ENCODE assay signal across 16 mouse cellular contexts in genomic region chr9:65237616-65238015, GRCm38 (mm10). TPM values are rescaled to one million over a fixed set of nuclear protein-coding genes. Genes with fewer than 3 reads are reported as not detected.
A peak's percentile ranks its signal among the peaks of the same experiment; 100 is the strongest.
DNase-seq lines count a peak whose midpoint lies in the region; ATAC-seq and TF ChIP-seq lines count a peak whose summit lies in the region.
"Had no signal": no experiment of that assay in that cellular context is flagged by ENCODE, and none has a peak within 500 bp of the region (broad histone marks: within the 10 kb centered on the region; RNA-seq: fewer than 3 reads in every experiment).

No protein-coding gene starts in this region.

- DNase-seq in gastrocnemius, postnatal 25 days, result peak; percentile 26
- no peak for DNase-seq in gastrocnemius, postnatal 10 days
- no peak for DNase-seq in testis, postnatal 10 days (ENCODE audit: low spot score)
- no peak for DNase-seq in left cerebral cortex, adult 2 months (ENCODE audit: extremely low spot score in 1 of 2, low spot score in 2 of 2)
- DNase-seq: cerebellum, adult 18-20 months; gastrocnemius, postnatal 36 days had no signal

- no peaks in the 10 kb centered on the region for H3K36me3 ChIP-seq in testis, adult 2 months (ENCODE audit: control insufficient read depth, insufficient read depth, low read length)
- H3K36me3 ChIP-seq in lung, embryonic 15.5 days, result no peaks in the 10 kb centered on the region
- H3K36me3 ChIP-seq in stomach, embryonic 14.5 days (ENCODE audit: control insufficient read depth, insufficient read depth, low read length), result no peaks in the 10 kb centered on the region
- H3K36me3 ChIP-seq in kidney, embryonic 16.5 days (ENCODE audit: insufficient read depth, low read length), result no peaks in the 10 kb centered on the region

- no peak overlapping the region for H3K9ac ChIP-seq in lung, embryonic 15.5 days
- H3K9ac ChIP-seq in stomach, embryonic 14.5 days (replicated peaks; ENCODE audit: low read depth, low read length), result no peak overlapping the region
- no peak overlapping the region for H3K9ac ChIP-seq in kidney, embryonic 16.5 days (replicated peaks; ENCODE audit: low read length)
- H3K9ac ChIP-seq: heart, embryonic 13.5 days; liver, embryonic 12.5 days had no signal

- peak overlapping the region; percentile 27; the same call in 1 of the 2 replicates for H3K4me2 ChIP-seq in lung, embryonic 15.5 days
- no peak overlapping the region for H3K4me2 ChIP-seq in stomach, embryonic 14.5 days (replicated peaks; ENCODE audit: low read depth, low read length)
- no peak overlapping the region for H3K4me2 ChIP-seq in kidney, embryonic 16.5 days (replicated peaks; ENCODE audit: low read depth, low read length)
- H3K4me2 ChIP-seq: heart, embryonic 13.5 days; liver, embryonic 12.5 days had no signal

- no peaks in the 10 kb centered on the region for H3K27me3 ChIP-seq in testis, adult 2 months (ENCODE audit: control insufficient read depth, insufficient read depth, low read length)
- H3K27me3 ChIP-seq in lung, embryonic 15.5 days, result no peaks in the 10 kb centered on the region
- no peaks in the 10 kb centered on the region for H3K27me3 ChIP-seq in stomach, embryonic 14.5 days (ENCODE audit: control insufficient read depth, insufficient read depth, low read length)
- H3K27me3 ChIP-seq in kidney, embryonic 16.5 days (ENCODE audit: insufficient read depth, low read length), result no peaks in the 10 kb centered on the region
- H3K27me3 ChIP-seq: heart, embryonic 13.5 days; liver, embryonic 12.5 days had no signal

- no peaks in the 10 kb centered on the region for H3K9me3 ChIP-seq in lung, embryonic 15.5 days
- no peaks in the 10 kb centered on the region for H3K9me3 ChIP-seq in stomach, embryonic 14.5 days (ENCODE audit: control insufficient read depth, low read depth, low read length)
- H3K9me3 ChIP-seq in kidney, embryonic 16.5 days (ENCODE audit: low read length), result no peaks in the 10 kb centered on the region
- H3K9me3 ChIP-seq: forebrain, embryonic 10.5 days; heart, embryonic 13.5 days; liver, embryonic 12.5 days had no signal

- no peak for TF ChIP-seq CTCF in testis, adult 2 months (IDR thresholded peaks at IDR 0.05; ENCODE audit: control insufficient read depth, insufficient read depth, insufficient replicate concordance, low read depth, low read length)
- no peak for TF ChIP-seq CTCF in left cerebral cortex, adult 2 months (IDR thresholded peaks at IDR 0.05)

- no peak; the same call in 1 of the 2 replicates for ATAC-seq in lung, embryonic 15.5 days (ENCODE audit: borderline replicate concordance, extremely low read depth, low FRiP score, low TSS enrichment)
- no peak for ATAC-seq in stomach, embryonic 14.5 days (ENCODE audit: insufficient number of reproducible peaks, insufficient read depth, low FRiP score, low read depth)
- ATAC-seq in kidney, embryonic 16.5 days (ENCODE audit: low FRiP score, low TSS enrichment), result no peak
- ATAC-seq: activated CD4-positive, CD25-positive, alpha-beta regulatory T cell, adult 4 months; hindbrain, postnatal 0 days; liver, embryonic 12.5 days had no signal

- 47% methylated on average over 11 of the region's 11 CpGs for WGBS in lung, embryonic 15.5 days
- WGBS in stomach, embryonic 14.5 days, result 50% methylated on average over 11 of the region's 11 CpGs
- 63% methylated on average over 11 of the region's 11 CpGs for WGBS in kidney, embryonic 16.5 days

- no peaks in the 10 kb centered on the region for H3K4me1 ChIP-seq in testis, adult 2 months (ENCODE audit: control insufficient read depth, insufficient read depth, low read length)
- peaks cover 15% of the 10 kb centered on the region for H3K4me1 ChIP-seq in lung, embryonic 15.5 days
- H3K4me1 ChIP-seq in stomach, embryonic 14.5 days (ENCODE audit: control insufficient read depth, insufficient read depth, low read length), result peaks cover 10% of the 10 kb centered on the region
- H3K4me1 ChIP-seq in kidney, embryonic 16.5 days (ENCODE audit: insufficient read depth, low read length), result peaks cover 10% of the 10 kb centered on the region
- H3K4me1 ChIP-seq: heart, embryonic 13.5 days had no signal

- H3K27ac ChIP-seq in testis, adult 2 months (ENCODE audit: control insufficient read depth, insufficient read depth, low read depth, low read length), result peak overlapping the region; percentile 41
- peak overlapping the region; percentile 64 for H3K27ac ChIP-seq in lung, embryonic 15.5 days
- H3K27ac ChIP-seq in stomach, embryonic 14.5 days (ENCODE audit: low read length), result peak overlapping the region; percentile 15; the same call in 1 of the 2 replicates
- no peak overlapping the region for H3K27ac ChIP-seq in left cerebral cortex, adult 2 months
- H3K27ac ChIP-seq in kidney, embryonic 16.5 days (ENCODE audit: low read length), result no peak overlapping the region
- H3K27ac ChIP-seq: forebrain, embryonic 10.5 days; heart, embryonic 13.5 days; hindbrain, postnatal 0 days; liver, embryonic 12.5 days had no signal

- no peak overlapping the region for H3K4me3 ChIP-seq in testis, adult 2 months (ENCODE audit: control insufficient read depth, low read depth, low read length)
- H3K4me3 ChIP-seq in lung, embryonic 15.5 days, result no peak overlapping the region
- H3K4me3 ChIP-seq in stomach, embryonic 14.5 days (ENCODE audit: low read depth, low read length), result no peak overlapping the region
- H3K4me3 ChIP-seq in left cerebral cortex, adult 2 months, result no peak overlapping the region
- no peak overlapping the region for H3K4me3 ChIP-seq in kidney, embryonic 16.5 days (ENCODE audit: low read length)
- H3K4me3 ChIP-seq: forebrain, embryonic 10.5 days; heart, embryonic 13.5 days; liver, embryonic 12.5 days had no signal

- no peak for TF ChIP-seq POLR2A in testis, adult 2 months (IDR thresholded peaks at IDR 0.05; ENCODE audit: control insufficient read depth, low read depth, low read length)

- intact Hi-C loops in left cerebral cortex, adult 2 months (cut with DNase I), result no loop called here

RNA-seq across cellular contexts. Expression of gene Cilp, which starts 27.4 kb away (rescaled TPM):
- total RNA-seq in gastrocnemius, postnatal 25 days (2021), result 100 to 1,000 TPM in 1 of 2 experiments, 10 to 100 TPM in 1; 28.8 to 105 TPM
- 100 to 1,000 TPM; 101 to 103 TPM for total RNA-seq in gastrocnemius, postnatal 10 days (2021)
- polyA plus RNA-seq in testis, adult 2 months (2012; rRNA removed), result 0.26 and 0.33 TPM in 2 replicates
- 0.09 and 0.16 TPM in 2 replicates for polyA plus RNA-seq in lung, embryonic 15.5 days (2015; fragmentation: Nextera tagmentation; extraction: Ambion mirVana)
- 0.78 and 1.0 TPM in 2 replicates for polyA plus RNA-seq in stomach, embryonic 14.5 days (2014; fragmentation: Nextera tagmentation; extraction: Ambion mirVana)
- under 1 TPM in 1 of 2 experiments, not detected in 1; 0.21 TPM for total RNA-seq in left cerebral cortex, adult 2 months (2021)
- polyA plus RNA-seq in kidney, embryonic 16.5 days (2015; fragmentation: Nextera tagmentation; extraction: Ambion mirVana), result 0.76 and 0.82 TPM in 2 replicates
- total RNA-seq: megakaryocyte-erythroid progenitor cell, adult 5-6 weeks had no signal
- polyA plus RNA-seq: activated CD4-positive, CD25-positive, alpha-beta regulatory T cell, adult 4 months; forebrain, embryonic 10.5 days; heart, embryonic 13.5 days had no signal

RNA-seq across cellular contexts. Expression of gene Parp16, which starts 42.5 kb away (rescaled TPM):
- total RNA-seq in gastrocnemius, postnatal 25 days (2021), result 1 to 10 TPM; 3.8 to 5.3 TPM
- total RNA-seq in gastrocnemius, postnatal 10 days (2021), result 1 to 10 TPM; 6.6 to 8.1 TPM
- polyA plus RNA-seq in testis, adult 2 months (2012; rRNA removed), result 2.2 and 2.3 TPM in 2 replicates
- 5.4 and 5.6 TPM in 2 replicates for polyA plus RNA-seq in lung, embryonic 15.5 days (2015; fragmentation: Nextera tagmentation; extraction: Ambion mirVana)
- 6.0 and 6.4 TPM in 2 replicates for polyA plus RNA-seq in stomach, embryonic 14.5 days (2014; fragmentation: Nextera tagmentation; extraction: Ambion mirVana)
- total RNA-seq in left cerebral cortex, adult 2 months (2021), result 1 to 10 TPM; 3.6 to 4.0 TPM
- 7.4 and 8.6 TPM in 2 replicates for polyA plus RNA-seq in kidney, embryonic 16.5 days (2015; fragmentation: Nextera tagmentation; extraction: Ambion mirVana)

RNA-seq across cellular contexts. Expression of gene Clpx, which starts 56.4 kb away (rescaled TPM):
- 10 to 100 TPM; 44.9 to 60.0 TPM for total RNA-seq in gastrocnemius, postnatal 25 days (2021)
- total RNA-seq in gastrocnemius, postnatal 10 days (2021), result 10 to 100 TPM; 61.8 to 64.5 TPM
- 45.4 and 50.4 TPM in 2 replicates for polyA plus RNA-seq in testis, adult 2 months (2012; rRNA removed)
- 47.2 and 50.0 TPM in 2 replicates for polyA plus RNA-seq in lung, embryonic 15.5 days (2015; fragmentation: Nextera tagmentation; extraction: Ambion mirVana)
- 50.7 and 56.7 TPM in 2 replicates for polyA plus RNA-seq in stomach, embryonic 14.5 days (2014; fragmentation: Nextera tagmentation; extraction: Ambion mirVana)
- 10 to 100 TPM; 29.6 to 34.5 TPM for total RNA-seq in left cerebral cortex, adult 2 months (2021)
- polyA plus RNA-seq in kidney, embryonic 16.5 days (2015; fragmentation: Nextera tagmentation; extraction: Ambion mirVana), result 54.5 and 56.7 TPM in 2 replicates

Comparison
In these comparisons a context has a peak if more than half of its experiments do, and no peak if none do; other contexts are left out.
1. H3K27ac ChIP-seq: peak in testis, adult 2 months (single experiment), lung, embryonic 15.5 days (single experiment) and stomach, embryonic 14.5 days (single experiment); none in left cerebral cortex, adult 2 months (single experiment) and kidney, embryonic 16.5 days (single experiment).